Mouse (Mus musculus): Measurements from ENCODE around the gene Jakmip3. TPM values are rescaled to one million over a fixed set of nuclear protein-coding genes. Genes with fewer than 3 reads are reported as not detected.

Jakmip3 gene
- total and polyA plus RNA-seq, 3 experiments, result not detected

- H3K9ac ChIP-seq (ENCODE audit: control insufficient read depth, low read depth, low read length, poor library complexity, severe bottlenecking), result no peak overlapping the region
- no peak for TF ChIP-seq TAL1 (IDR thresholded peaks at IDR 0.05; ENCODE audit: low read length)
- TF ChIP-seq USF1 (IDR thresholded peaks at IDR 0.05; ENCODE audit: low read depth, low read length), result no peak
- TF ChIP-seq TBP (IDR thresholded peaks at IDR 0.05; ENCODE audit: low read depth, low read length), result no peak
- TF ChIP-seq NELFE (IDR thresholded peaks at IDR 0.05; ENCODE audit: low read depth, low read length), result no peak
- TF ChIP-seq POLR2AphosphoS2 (IDR thresholded peaks at IDR 0.05; ENCODE audit: low read length), result no peak
- TF ChIP-seq RAD21 (IDR thresholded peaks at IDR 0.05; ENCODE audit: low read depth, low read length), result no peak
- no peak for TF ChIP-seq SMC3 (IDR thresholded peaks at IDR 0.05; ENCODE audit: low read depth, low read length)
- no peak for TF ChIP-seq POLR2A (IDR thresholded peaks at IDR 0.05; ENCODE audit: control insufficient read depth in 1 of 2, insufficient read depth in 1 of 2, low read depth in 1 of 2, low read length in 2 of 2, poor library complexity in 1 of 2)
- TF ChIP-seq MEF2A (IDR thresholded peaks at IDR 0.05; ENCODE audit: extremely low read depth, insufficient replicate concordance, low read depth, low read length, poor library complexity, severe bottlenecking), result no peak
- TF ChIP-seq UBTF (IDR thresholded peaks at IDR 0.05; ENCODE audit: borderline replicate concordance, insufficient read depth, low read depth, low read length), result no peak
- no peak for TF ChIP-seq ZC3H11A (IDR thresholded peaks at IDR 0.05; ENCODE audit: low read depth, low read length)
- H3K36me3 ChIP-seq (ENCODE audit: control insufficient read depth in 1 of 2, insufficient read depth in 2 of 2, low read length in 2 of 2), result no peaks in the 10 kb centered on the region
- H3K4me1 ChIP-seq (ENCODE audit: control insufficient read depth in 1 of 2, insufficient read depth in 2 of 2, low read length in 2 of 2), result no peaks in the 10 kb centered on the region
- no peaks in the 10 kb centered on the region for H3K79me2 ChIP-seq (ENCODE audit: control insufficient read depth, insufficient read depth, low read length, poor library complexity)
- H3K27me3 ChIP-seq (ENCODE audit: control insufficient read depth in 1 of 2, insufficient read depth in 2 of 2, low read length in 2 of 2), result no peaks in the 10 kb centered on the region
- H3K4me3 ChIP-seq (ENCODE audit: control insufficient read depth in 1 of 2, insufficient read depth in 1 of 2, low read depth in 2 of 2, low read length in 2 of 2), result no peak overlapping the region
- H3K9me3 ChIP-seq (replicated peaks; ENCODE audit: insufficient read depth, low read length), result no peaks in the 10 kb centered on the region
- H3K27ac ChIP-seq (ENCODE audit: control insufficient read depth, low read depth, low read length), result no peak overlapping the region
- DNase-seq (ENCODE audit: low read depth, low spot score), result no peak
Measured at GRCm38 (mm10) chr7:139015143-139015542, 74.6 kb downstream of the Jakmip3 start.

- no peaks in the 10 kb centered on the region for H3K79me2 ChIP-seq (ENCODE audit: control insufficient read depth, insufficient read depth, low read length, poor library complexity)
- H3K36me3 ChIP-seq (ENCODE audit: control insufficient read depth in 1 of 2, insufficient read depth in 2 of 2, low read length in 2 of 2), result no peaks in the 10 kb centered on the region
- H3K4me1 ChIP-seq (ENCODE audit: control insufficient read depth in 1 of 2, insufficient read depth in 2 of 2, low read length in 2 of 2), result no peaks in the 10 kb centered on the region
- no peak overlapping the region for H3K4me3 ChIP-seq (ENCODE audit: control insufficient read depth in 1 of 2, insufficient read depth in 1 of 2, low read depth in 2 of 2, low read length in 2 of 2)
- H3K27me3 ChIP-seq (ENCODE audit: control insufficient read depth in 1 of 2, insufficient read depth in 2 of 2, low read length in 2 of 2), result no peaks in the 10 kb centered on the region
- no peaks in the 10 kb centered on the region for H3K9me3 ChIP-seq (replicated peaks; ENCODE audit: insufficient read depth, low read length)
- DNase-seq (ENCODE audit: low read depth, low spot score), result no peak
- no peak overlapping the region for H3K27ac ChIP-seq (ENCODE audit: control insufficient read depth, low read depth, low read length)
- H3K9ac ChIP-seq (ENCODE audit: control insufficient read depth, low read depth, low read length, poor library complexity, severe bottlenecking), result no peak overlapping the region
- no peak for TF ChIP-seq POLR2A (IDR thresholded peaks at IDR 0.05; ENCODE audit: control insufficient read depth in 1 of 2, insufficient read depth in 1 of 2, low read depth in 1 of 2, low read length in 2 of 2, poor library complexity in 1 of 2)
- no peak for TF ChIP-seq MAZ (IDR thresholded peaks at IDR 0.05; ENCODE audit: low read depth, low read length)
- no peak for TF ChIP-seq USF2 (IDR thresholded peaks at IDR 0.05; ENCODE audit: borderline replicate concordance in 1 of 2, insufficient read depth in 1 of 2, low read depth in 1 of 2, low read length in 2 of 2)
- TF ChIP-seq SIN3A (IDR thresholded peaks at IDR 0.05; ENCODE audit: low read length), result no peak
- no peak for TF ChIP-seq GATA1 (IDR thresholded peaks at IDR 0.05; ENCODE audit: low read depth, low read length)
- TF ChIP-seq EP300 (IDR thresholded peaks at IDR 0.05; ENCODE audit: low read depth in 1 of 2, low read length in 2 of 2), result no peak
- no peak for TF ChIP-seq CHD1 (IDR thresholded peaks at IDR 0.05; ENCODE audit: low read depth, low read length)
- TF ChIP-seq NRF1 (IDR thresholded peaks at IDR 0.05; ENCODE audit: insufficient read depth, low read depth, low read length, poor library complexity, severe bottlenecking), result no peak
- TF ChIP-seq MAFK (IDR thresholded peaks at IDR 0.05; ENCODE audit: borderline replicate concordance, low read depth, low read length), result no peak
- no peak for TF ChIP-seq TCF12 (IDR thresholded peaks at IDR 0.05; ENCODE audit: low read depth, low read length)
- no peak for TF ChIP-seq ETS1 (IDR thresholded peaks at IDR 0.05; ENCODE audit: low read depth, low read length)
Measured at GRCm38 (mm10) chr7:139016288-139016687, 75.8 kb downstream of the Jakmip3 start.

All from MEL (cell line).